ENCODE assay signal across 13 mouse cellular contexts in the genomic region with DNA sequence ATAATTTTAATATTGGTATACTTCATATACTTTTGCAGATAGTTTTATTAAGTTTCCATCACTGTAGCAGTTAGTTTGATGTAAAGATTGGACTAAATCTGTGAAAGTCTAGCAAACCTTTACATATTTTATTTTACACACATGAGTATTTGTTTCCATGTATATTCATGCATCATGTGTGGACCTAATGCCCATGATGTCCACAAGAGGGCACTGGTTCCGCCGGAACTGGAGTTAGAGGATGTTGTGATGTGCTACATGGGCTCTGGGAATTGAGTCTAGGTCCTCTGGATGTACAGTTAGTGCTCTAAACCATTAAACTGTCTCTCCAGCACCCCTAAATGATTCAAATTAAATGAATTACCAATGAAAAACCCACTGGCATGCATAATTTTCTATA. TPM values are rescaled to one million over a fixed set of nuclear protein-coding genes. Genes with fewer than 3 reads are reported as not detected.
DNase-seq lines count a peak whose midpoint lies in the region; ATAC-seq and TF ChIP-seq lines count a peak whose summit lies in the region.
"Had no signal": no experiment of that assay in that cellular context is flagged by ENCODE, and none has a peak within 500 bp of the region (broad histone marks: within the 10 kb centered on the region; RNA-seq: fewer than 3 reads in every experiment).

No protein-coding gene starts in this region.

- no peak overlapping the region for H3K4me3 ChIP-seq in layer of hippocampus, adult 2 months
- H3K4me3 ChIP-seq in ES-E14 (ENCODE audit: insufficient read depth in 1 of 2, low read depth in 1 of 2, low read length in 2 of 2, poor library complexity in 1 of 2, severe bottlenecking in 1 of 2): no peak overlapping the region
- H3K4me3 ChIP-seq in neural tube, embryonic 15.5 days (replicated peaks): no peak overlapping the region
- H3K4me3 ChIP-seq: limb, embryonic 12.5 days; megakaryocyte, embryonic 14.5 days had no signal

- peak; percentile 53 for TF ChIP-seq CTCF in layer of hippocampus, adult 2 months (conservative IDR thresholded peaks at IDR 0.05)

- peak; percentile 60 for ATAC-seq in megakaryocyte progenitor cell, adult 5-6 weeks (replicated peaks; ENCODE audit: poor library complexity)
- ATAC-seq in neural tube, embryonic 15.5 days (ENCODE audit: low FRiP score): no peak
- ATAC-seq: hindbrain, embryonic 16.5 days had no signal

- H3K27ac ChIP-seq in layer of hippocampus, adult 2 months: no peak overlapping the region
- no peak overlapping the region for H3K27ac ChIP-seq in ES-E14 (ENCODE audit: insufficient read depth, low read depth, low read length, poor library complexity, severe bottlenecking)
- H3K27ac ChIP-seq in neural tube, embryonic 15.5 days (replicated peaks): no peak overlapping the region
- H3K27ac ChIP-seq: limb, embryonic 12.5 days had no signal

- WGBS in neural tube, embryonic 15.5 days: 73% methylated on average over 2 of the region's 2 CpGs

- no peaks in the 10 kb centered on the region for H3K27me3 ChIP-seq in neural tube, embryonic 15.5 days (replicated peaks)
- H3K27me3 ChIP-seq: limb, embryonic 12.5 days; megakaryocyte, embryonic 14.5 days had no signal

- in situ Hi-C loops in ES-E14 (cut with MboI; ENCODE audit: low sequenced_read_pairs in 2 of 2, unreplicated experiment in 2 of 2): no loop called here

- H3K36me3 ChIP-seq in ES-E14 (ENCODE audit: control insufficient read depth, insufficient read depth, low read length, poor library complexity, severe bottlenecking): no peaks in the 10 kb centered on the region
- no peaks in the 10 kb centered on the region for H3K36me3 ChIP-seq in neural tube, embryonic 15.5 days
- H3K36me3 ChIP-seq: limb, embryonic 12.5 days had no signal

- no peak overlapping the region for H3K9ac ChIP-seq in ES-E14 (ENCODE audit: insufficient read depth, low read depth, low read length, poor library complexity, severe bottlenecking)
- H3K9ac ChIP-seq in neural tube, embryonic 15.5 days (replicated peaks): no peak overlapping the region
- H3K9ac ChIP-seq: limb, embryonic 12.5 days had no signal

- DNase-seq in layer of hippocampus, adult 2 months (ENCODE audit: low spot score in 2 of 2): no peak
- no peak for DNase-seq in layer of hippocampus, adult 11-12 months (ENCODE audit: low spot score)
- peak; percentile 16 to 30 for DNase-seq in B cell, adult 2 months
- DNase-seq in ES-E14 (ENCODE audit: low read depth, low spot score): peak; percentile 19
- DNase-seq in cerebellum, adult 11 months: no peak
- no peak for DNase-seq in left cerebral cortex, adult 18-20 months (ENCODE audit: low spot score in 2 of 2)
- DNase-seq: right cerebral cortex, adult 18-20 months had no signal

- no peaks in the 10 kb centered on the region for H3K4me1 ChIP-seq in ES-E14 (ENCODE audit: control insufficient read depth in 2 of 2, insufficient read depth in 2 of 2, low read length in 2 of 2, poor library complexity in 1 of 2)
- no peaks in the 10 kb centered on the region for H3K4me1 ChIP-seq in neural tube, embryonic 15.5 days
- H3K4me1 ChIP-seq: limb, embryonic 12.5 days had no signal

- no peak overlapping the region for H3K4me2 ChIP-seq in neural tube, embryonic 15.5 days
- H3K4me2 ChIP-seq: heart, embryonic 11.5 days; limb, embryonic 12.5 days had no signal

- H3K9me3 ChIP-seq in ES-E14 (ENCODE audit: control insufficient read depth, insufficient read depth, low read depth, low read length): no peaks in the 10 kb centered on the region
- no peaks in the 10 kb centered on the region for H3K9me3 ChIP-seq in neural tube, embryonic 15.5 days (replicated peaks)
- H3K9me3 ChIP-seq: limb, embryonic 12.5 days; megakaryocyte, embryonic 14.5 days had no signal

TF ChIP-seq in ES-E14, 5 proteins besides CTCF, POLR2A, EP300 and RAD21:
- no peak for TF ChIP-seq ZC3H11A (IDR thresholded peaks at IDR 0.05; ENCODE audit: borderline replicate concordance, low read depth, low read length)
- TF ChIP-seq ZNF384 (IDR thresholded peaks at IDR 0.05; ENCODE audit: low read depth, low read length): no peak
- TF ChIP-seq MAFK (IDR thresholded peaks at IDR 0.05; ENCODE audit: insufficient read depth, low read depth, low read length): no peak
- TF ChIP-seq CHD2 (IDR thresholded peaks at IDR 0.05; ENCODE audit: low read depth, low read length): no peak
- no peak for TF ChIP-seq HCFC1 (IDR thresholded peaks at IDR 0.05; ENCODE audit: borderline replicate concordance, insufficient read depth, low read length)

RNA-seq across cellular contexts. Expression of a gene that starts 37.3 kb away (rescaled TPM):
- total RNA-seq in layer of hippocampus, adult 2 months (2021): 1 to 10 TPM; 1.7 to 1.8 TPM
- 6.2 and 9.0 TPM in 2 replicates for total RNA-seq in ES-E14 (2012; rRNA removed)
- 1.7 and 2.2 TPM in 2 replicates for total RNA-seq in megakaryocyte progenitor cell, adult 5-6 weeks (2015)
- total RNA-seq in megakaryocyte progenitor cell, adult 5-6 weeks (2017): 0.87 and 1.8 TPM in 2 replicates
- 1 to 10 TPM; 1.2 to 1.5 TPM for total RNA-seq in left cerebral cortex, adult 18-20 months (2021)
- polyA plus RNA-seq in neural tube, embryonic 15.5 days (2015; fragmentation: Nextera tagmentation; extraction: Ambion mirVana): 1.5 and 2.3 TPM in 2 replicates

Comparison
In these comparisons a context has a peak if more than half of its experiments do, and no peak if none do; other contexts are left out.
1. DNase-seq: peak in B cell, adult 2 months (2 of 2) and ES-E14 (single experiment); none in layer of hippocampus, adult 2 months (0 of 2), layer of hippocampus, adult 11-12 months (single experiment), cerebellum, adult 11 months (single experiment) and left cerebral cortex, adult 18-20 months (0 of 2).